12 mouse cellular contexts compared by ENCODE assay signal in the genomic region with DNA sequence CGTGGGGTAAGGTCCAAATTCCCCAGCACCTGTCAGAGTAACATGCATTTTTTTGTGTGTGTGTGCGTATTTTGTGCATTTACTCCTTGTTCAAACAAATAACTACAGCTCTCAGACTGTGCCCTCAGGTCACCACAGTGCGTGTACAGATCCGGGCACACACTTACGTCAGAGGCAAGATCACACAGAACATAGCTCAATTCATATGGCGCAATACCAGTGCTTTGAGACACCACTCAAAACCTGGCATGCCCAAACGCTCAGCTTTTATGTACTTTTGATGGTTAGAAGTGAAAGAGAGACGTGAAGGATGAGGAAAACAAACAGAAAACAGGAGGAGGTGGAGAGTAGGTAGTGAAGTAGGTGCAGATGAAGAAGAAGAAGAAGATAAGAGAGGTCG.
"Had no signal": no experiment of that assay in that cellular context is flagged by ENCODE, and none has a peak within 500 bp of the region (broad histone marks: within the 10 kb centered on the region; RNA-seq: fewer than 3 reads in every experiment).

No protein-coding gene starts in this region.

- H3K27ac ChIP-seq: hindbrain, embryonic 15.5 days; limb, embryonic 15.5 days; midbrain, embryonic 12.5 days had no signal

- H3K4me3 ChIP-seq: hindbrain, embryonic 15.5 days; limb, embryonic 15.5 days; lung, embryonic 15.5 days; megakaryocyte, embryonic 14.5 days; midbrain, embryonic 12.5 days had no signal

- DNase-seq: kidney, adult 8-10 months; kidney, postnatal 25 days; layer of hippocampus, postnatal 36 days; right cerebral cortex, adult 18-20 months; right cerebral cortex, postnatal 25 days had no signal

- H3K4me1 ChIP-seq: hindbrain, embryonic 15.5 days; midbrain, embryonic 12.5 days had no signal

- H3K36me3 ChIP-seq: hindbrain, embryonic 15.5 days; limb, embryonic 15.5 days; lung, embryonic 15.5 days; midbrain, embryonic 12.5 days had no signal

- H3K9ac ChIP-seq: hindbrain, embryonic 15.5 days; limb, embryonic 15.5 days; lung, embryonic 15.5 days; midbrain, embryonic 12.5 days had no signal

- H3K27me3 ChIP-seq: hindbrain, embryonic 15.5 days; limb, embryonic 15.5 days; lung, embryonic 15.5 days; midbrain, embryonic 12.5 days had no signal

- H3K9me3 ChIP-seq: hindbrain, embryonic 15.5 days; limb, embryonic 15.5 days; lung, embryonic 15.5 days; midbrain, embryonic 12.5 days had no signal

- ATAC-seq: intestine, embryonic 16.5 days; midbrain, embryonic 16.5 days had no signal

- H3K4me2 ChIP-seq: hindbrain, embryonic 15.5 days; limb, embryonic 15.5 days; lung, embryonic 15.5 days; midbrain, embryonic 12.5 days had no signal
